Mouse (Mus musculus): Measurements from ENCODE around the gene Rpl10.

DNA sequence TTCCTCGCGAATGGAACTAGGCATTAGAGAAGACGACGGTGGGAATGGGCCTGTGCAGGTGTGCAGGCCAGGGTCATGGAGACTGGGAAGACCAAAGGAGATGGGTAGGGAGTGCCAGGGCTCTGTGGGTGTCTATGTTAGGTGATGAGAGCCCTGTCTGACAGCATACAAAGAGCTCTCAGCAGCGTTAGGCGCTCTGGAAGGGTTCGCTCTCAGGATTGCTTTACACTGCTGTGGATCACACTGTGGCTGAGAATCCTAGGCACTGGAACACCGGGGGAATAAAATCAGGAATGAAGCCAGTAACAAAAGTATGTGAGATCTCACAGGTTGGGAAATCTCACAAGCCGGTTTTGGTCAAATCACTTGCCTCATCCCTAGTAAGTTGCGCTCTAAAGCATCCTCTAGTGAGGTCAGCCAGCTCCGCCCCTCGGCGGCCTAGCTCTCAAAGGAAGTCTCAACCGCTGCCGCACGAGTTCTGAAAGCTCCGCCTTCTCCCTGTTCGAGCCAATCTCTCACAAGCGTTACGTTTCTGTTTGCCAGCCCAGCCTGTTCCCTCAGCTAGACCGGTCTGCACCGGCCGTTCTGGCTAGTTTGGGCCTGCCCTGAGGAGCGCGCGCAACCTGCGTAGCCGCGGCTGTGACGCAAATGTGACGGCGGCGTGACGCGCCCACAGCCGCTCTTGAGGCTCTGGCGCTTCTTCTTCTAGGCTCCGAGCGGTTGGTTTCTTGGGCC, 16.3 kb upstream of the Rpl10 start, which contains the start of gene Emd:
- 0 out of 2 replicates have a peak, but pooled peaks have one; percentile 49 for TF ChIP-seq POLR2A (IDR thresholded peaks at IDR 0.05; ENCODE audit: extremely low read depth, insufficient read depth, low read length)
- TF ChIP-seq CTCF (IDR thresholded peaks at IDR 0.05; ENCODE audit: low read depth, low read length) = no peak
